Mouse (Mus musculus) limb, embryonic 11.5 days (tissue): ENCODE measurements around the gene Irf8. TPM values are rescaled to one million over a fixed set of nuclear protein-coding genes. Genes with fewer than 3 reads are reported as not detected.

Experiments used
- ATAC-seq: fragments of 200-750 bp; cut with Nextera tagmentation; 2 replicates; pipeline ENCODE4 v1.8.0; 2017; ENCODE audit warnings: low read depth; ENCODE audit not compliant: insufficient number of reproducible peaks, low FRiP score, low TSS enrichment
- DNase-seq: peaks from one replicate; pipeline ENCODE4 v3.0.0-alpha.2; 2015; ENCODE audit warnings: low spot score
- H3K27ac ChIP-seq: fragments of 300-500 bp; sonication (generic); replicated peaks from 2 replicates; pipeline ENCODE4 v1.5.1; 2014; ENCODE audit warnings: low read depth, mild to moderate bottlenecking, low read length
- H3K27me3 ChIP-seq: fragments of 300-500 bp; sonication (generic); 2 replicates; pipeline ENCODE4 v1.6.1; 2014; ENCODE audit warnings: mild to moderate bottlenecking, low read length, mixed read lengths; ENCODE audit not compliant: control insufficient read depth, insufficient read depth
- H3K36me3 ChIP-seq: fragments of 300-500 bp; sonication (generic); 2 replicates; pipeline ENCODE4 v1.6.1; 2014; ENCODE audit warnings: mild to moderate bottlenecking, low read length, moderate library complexity, mixed read lengths; ENCODE audit not compliant: control insufficient read depth, insufficient read depth
- H3K4me1 ChIP-seq: fragments of 300-500 bp; sonication (generic); 2 replicates; pipeline ENCODE4 v1.6.1; 2014; ENCODE audit warnings: low read length, mixed read lengths; ENCODE audit not compliant: control insufficient read depth, insufficient read depth
- H3K4me2 ChIP-seq: fragments of 300-500 bp; sonication (generic); 2 replicates; pipeline ENCODE4 v1.6.1; 2014; ENCODE audit warnings: low read depth, mild to moderate bottlenecking, moderate library complexity; ENCODE audit not compliant: severe bottlenecking
- H3K4me3 ChIP-seq: fragments of 300-500 bp; sonication (generic); 2 replicates; pipeline ENCODE4 v1.5.1; 2014; ENCODE audit warnings: low read depth, low read length
- H3K9ac ChIP-seq: fragments of 300-500 bp; sonication (generic); 2 replicates; pipeline ENCODE4 v1.6.1; 2014; ENCODE audit warnings: mild to moderate bottlenecking, low read length
- H3K9me3 ChIP-seq: fragments of 300-500 bp; sonication (generic); 2 replicates; pipeline ENCODE4 v1.6.1; 2016; ENCODE audit warnings: low read length; ENCODE audit not compliant: control insufficient read depth
- WGBS: fragments of 180-500 bp; shearing (Covaris S2); extraction: QIAGEN DNeasy Blood & Tissue Kit; methylation state at CpG from one replicate; pipeline ENCODE4 v1.1.7; 2014; 5-methylcytosine and 5-hydroxymethylcytosine counted together
- polyA plus RNA-seq: library from polyadenylated mRNA; unstranded; fragments of >200 nt; fragmentation: Nextera tagmentation; extraction: Ambion mirVana; gene quantifications from 2 replicates; pipeline ENCODE4 v1.2.1, GENCODE M21; 2014

Irf8 gene
- polyA plus RNA-seq, 1 experiment from 2014 or later = 2.4 TPM

DNA sequence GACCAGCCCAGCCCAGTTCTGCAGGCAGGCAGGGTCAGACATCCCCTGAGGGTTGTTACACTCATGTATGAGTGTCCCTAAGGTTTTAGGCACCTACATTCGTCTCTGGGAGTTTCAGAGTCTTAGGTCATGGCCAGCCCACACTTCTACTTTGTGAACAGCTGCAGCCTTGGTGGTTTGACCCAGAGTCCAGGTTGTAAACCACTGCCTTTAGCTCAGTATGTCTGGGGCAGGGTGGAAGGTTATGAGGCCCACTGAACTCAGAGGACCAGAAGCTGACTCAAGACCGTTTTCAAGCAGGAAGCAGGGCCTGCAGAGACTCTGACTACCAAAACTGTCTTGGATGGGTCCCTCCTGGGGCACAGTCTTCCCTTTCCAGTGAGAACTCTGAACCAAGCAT lies 4.4 kb downstream of the Irf8 start:
- Histone ChIP-seq H3K36me3 (no peaks in the 10 kb centered on the region), H3K4me2 (no peak overlapping the region), H3K4me1 (peaks cover 5% of the 10 kb centered on the region), H3K9me3 (no peaks in the 10 kb centered on the region), H3K9ac (no peak overlapping the region), H3K27ac (no peak overlapping the region), H3K4me3 (no peak overlapping the region), H3K27me3 (peaks cover 19% of the 10 kb centered on the region)
- 57% methylated on average over 2 of the region's 2 CpGs for WGBS
- ATAC-seq (no peak), DNase-seq (no peak)

DNA sequence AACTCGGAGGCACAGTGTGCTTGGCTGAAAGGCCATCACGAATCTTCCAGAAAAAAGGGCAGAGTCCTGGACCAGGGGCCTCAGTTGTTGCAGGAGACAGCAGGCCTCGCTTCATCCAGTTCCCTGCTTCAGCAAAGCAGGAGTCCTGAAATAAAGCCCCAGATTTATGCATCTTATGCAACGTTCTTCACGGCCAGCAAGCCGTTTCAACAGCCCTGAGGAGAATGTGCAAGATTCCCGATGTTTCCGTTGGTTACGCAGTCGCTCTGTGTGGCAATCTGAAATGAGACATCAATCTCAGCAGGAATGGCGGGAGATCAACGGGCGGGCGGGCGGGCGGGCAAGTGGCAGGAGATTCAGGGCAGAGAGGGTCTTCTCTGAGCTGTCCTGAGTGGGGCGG lies 4.8 kb downstream of the Irf8 start:
- ATAC-seq (no peak), DNase-seq (no peak)
- Histone ChIP-seq H3K36me3 (no peaks in the 10 kb centered on the region), H3K9me3 (no peaks in the 10 kb centered on the region), H3K9ac (no peak overlapping the region), H3K4me2 (no peak overlapping the region), H3K4me3 (no peak overlapping the region), H3K4me1 (peaks cover 2% of the 10 kb centered on the region; the same call in 1 of the 2 replicates), H3K27me3 (peaks cover 15% of the 10 kb centered on the region), H3K27ac (no peak overlapping the region)
- 89% methylated on average over 17 of the region's 17 CpGs for WGBS

DNA sequence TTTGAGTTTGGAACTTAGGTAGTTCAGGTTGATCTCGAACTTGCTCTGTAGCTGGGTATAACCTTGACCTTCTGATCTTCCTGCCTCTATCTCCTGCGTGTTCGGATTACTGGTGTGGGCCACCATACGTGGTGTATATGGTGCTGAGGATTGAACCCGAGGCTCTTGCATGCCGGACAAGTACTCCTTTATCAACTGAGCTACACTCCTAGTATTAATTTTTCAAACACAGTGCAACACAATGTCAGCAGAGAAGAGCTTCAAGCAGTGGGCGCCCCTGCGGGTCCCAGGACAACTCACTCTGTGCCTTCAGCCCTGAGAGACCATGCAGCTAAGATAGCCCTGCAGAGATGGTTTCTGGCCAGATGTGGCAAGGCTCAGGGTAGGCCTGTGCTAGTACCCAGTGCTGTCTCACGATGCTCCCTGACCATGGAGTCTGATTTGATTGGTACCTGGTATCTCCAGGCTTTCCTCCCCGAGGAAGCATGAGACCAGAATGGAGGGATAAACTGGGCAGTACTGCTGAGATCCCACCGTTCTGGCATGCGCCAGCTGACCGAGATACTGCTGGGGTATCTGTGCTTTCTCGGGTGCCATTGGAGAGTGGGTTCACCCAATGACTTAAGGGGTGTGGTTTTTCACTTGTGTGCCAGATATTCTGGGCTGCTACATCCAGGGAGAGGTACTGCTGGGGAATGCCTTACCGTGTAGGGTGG lies 5.8 kb downstream of the Irf8 start:
- Histone ChIP-seq H3K27ac (no peak overlapping the region), H3K9ac (no peak overlapping the region), H3K4me3 (no peak overlapping the region), H3K4me1 (peaks cover 2% of the 10 kb centered on the region; the same call in 1 of the 2 replicates), H3K27me3 (peaks cover 11% of the 10 kb centered on the region), H3K4me2 (no peak overlapping the region), H3K36me3 (no peaks in the 10 kb centered on the region), H3K9me3 (no peaks in the 10 kb centered on the region)
- ATAC-seq = no peak
- WGBS = 91% methylated on average over 15 of the region's 15 CpGs
- no peak for DNase-seq

DNA sequence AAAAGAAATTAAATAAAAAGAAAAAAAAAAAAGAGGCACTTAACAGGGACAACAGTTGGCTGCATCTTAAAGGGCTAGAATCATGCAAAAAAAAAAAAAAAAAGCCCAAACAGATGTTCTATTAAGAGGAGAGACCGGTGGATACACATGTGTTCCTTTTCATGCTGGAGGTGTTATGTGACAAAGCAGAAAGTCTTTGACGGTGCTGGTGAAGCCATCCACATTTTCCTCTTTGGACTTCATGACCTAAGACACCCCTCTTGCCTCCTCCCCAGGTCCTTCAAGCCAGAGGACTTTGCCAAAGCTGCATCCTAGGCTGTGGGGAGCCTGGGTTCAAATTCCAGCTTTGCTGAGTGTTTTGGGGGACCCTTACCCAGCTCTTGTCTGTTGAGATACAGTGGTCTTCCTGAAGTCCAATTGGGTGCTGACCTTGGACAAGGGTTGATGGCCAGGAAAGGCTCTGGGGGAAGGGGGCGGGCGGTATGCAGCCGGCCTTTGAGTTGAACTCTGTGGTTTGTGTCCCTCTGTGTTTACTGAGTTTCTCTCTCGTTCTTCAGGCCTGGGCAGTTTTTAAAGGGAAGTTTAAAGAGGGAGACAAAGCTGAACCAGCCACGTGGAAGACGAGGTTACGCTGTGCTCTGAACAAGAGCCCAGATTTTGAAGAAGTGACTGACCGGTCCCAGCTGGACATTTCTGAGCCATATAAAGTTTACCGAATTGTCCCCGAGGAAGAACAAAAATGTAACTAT lies 7.2 kb downstream of the Irf8 start:
- Histone ChIP-seq H3K27me3 (peaks cover 2% of the 10 kb centered on the region; the same call in 1 of the 2 replicates), H3K4me1 (peaks cover 2% of the 10 kb centered on the region; the same call in 1 of the 2 replicates), H3K27ac (no peak overlapping the region), H3K4me3 (no peak overlapping the region), H3K4me2 (no peak overlapping the region), H3K36me3 (no peaks in the 10 kb centered on the region), H3K9ac (no peak overlapping the region), H3K9me3 (no peaks in the 10 kb centered on the region)
- no peak for DNase-seq
- no peak for ATAC-seq
- WGBS = 73% methylated on average over 12 of the region's 12 CpGs

DNA sequence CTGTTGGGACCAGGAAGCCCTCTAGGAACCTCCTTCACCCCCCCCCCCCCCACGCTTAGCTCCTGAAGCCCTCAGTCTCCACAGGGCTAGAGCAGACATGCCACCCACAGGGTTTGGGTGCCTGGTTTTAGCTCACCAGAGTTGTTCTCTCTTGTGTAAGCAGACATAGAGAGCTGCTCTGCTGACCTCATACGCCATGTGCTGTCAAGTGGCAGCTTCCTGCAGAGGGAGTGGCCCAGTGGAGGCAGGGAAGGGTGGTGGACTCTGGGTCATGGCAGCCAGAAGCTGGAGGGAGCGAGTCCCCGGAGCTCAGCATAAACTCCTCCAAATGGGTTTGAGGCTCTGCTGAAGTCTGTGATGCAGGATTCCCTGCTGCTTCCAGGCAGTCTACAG lies 7.7 kb downstream of the Irf8 start:
- Histone ChIP-seq H3K27me3 (no peaks in the 10 kb centered on the region), H3K4me1 (peaks cover 2% of the 10 kb centered on the region; the same call in 1 of the 2 replicates), H3K9ac (no peak overlapping the region), H3K4me2 (no peak overlapping the region), H3K4me3 (no peak overlapping the region), H3K36me3 (no peaks in the 10 kb centered on the region), H3K9me3 (no peaks in the 10 kb centered on the region), H3K27ac (no peak overlapping the region)
- no peak for DNase-seq
- no peak for ATAC-seq
- WGBS = 77% methylated on average over 4 of the region's 4 CpGs

DNA sequence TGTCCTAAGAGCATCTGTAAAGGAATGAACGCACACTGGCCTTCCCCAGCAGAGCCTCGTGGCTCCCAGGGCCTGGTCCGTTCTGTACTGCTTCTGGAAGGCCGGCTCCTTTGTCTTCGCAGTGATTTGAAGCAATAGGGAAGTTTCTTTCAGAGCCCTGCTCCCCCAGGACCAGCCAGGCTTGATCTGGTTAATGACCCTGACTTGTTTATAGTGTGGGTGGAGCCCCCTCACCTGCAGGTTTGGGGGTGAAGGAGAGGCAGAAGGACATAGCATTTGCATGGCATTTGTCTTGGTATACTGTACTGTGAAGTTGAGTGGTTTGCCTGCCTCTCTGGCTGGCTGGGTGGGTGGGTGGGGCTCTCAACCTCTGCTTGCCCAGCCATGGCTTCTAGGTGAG lies 8.3 kb downstream of the Irf8 start:
- Histone ChIP-seq H3K4me2 (no peak overlapping the region), H3K4me3 (no peak overlapping the region), H3K9ac (no peak overlapping the region), H3K9me3 (no peaks in the 10 kb centered on the region), H3K27ac (no peak overlapping the region), H3K4me1 (peaks cover 2% of the 10 kb centered on the region; the same call in 1 of the 2 replicates), H3K36me3 (no peaks in the 10 kb centered on the region), H3K27me3 (no peaks in the 10 kb centered on the region)
- no peak for ATAC-seq
- DNase-seq = no peak
- 64% methylated on average over 5 of the region's 5 CpGs for WGBS

DNA sequence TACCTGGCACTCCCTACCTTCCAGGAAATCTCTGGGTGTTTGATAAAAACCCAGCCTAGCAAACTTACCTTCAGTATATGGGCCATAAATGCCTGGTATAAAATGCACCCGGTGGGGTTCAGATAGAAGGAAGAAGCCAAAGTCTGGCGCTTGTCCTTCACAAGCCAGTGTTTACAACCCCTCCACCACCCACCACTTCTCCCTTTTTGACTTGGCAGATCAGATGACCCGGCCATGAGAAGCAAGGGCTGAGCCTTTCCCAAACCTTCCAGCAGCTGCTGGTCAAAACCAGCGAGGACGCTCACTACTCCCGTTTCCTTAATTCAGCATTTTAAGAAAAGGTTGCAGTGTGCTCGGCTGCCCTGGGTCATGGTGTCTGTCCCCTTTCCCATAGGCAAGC lies 9.1 kb downstream of the Irf8 start:
- Histone ChIP-seq H3K9me3 (no peaks in the 10 kb centered on the region), H3K36me3 (no peaks in the 10 kb centered on the region), H3K27ac (no peak overlapping the region), H3K27me3 (no peaks in the 10 kb centered on the region), H3K4me2 (no peak overlapping the region), H3K9ac (no peak overlapping the region), H3K4me1 (peaks cover 2% of the 10 kb centered on the region; the same call in 1 of the 2 replicates), H3K4me3 (no peak overlapping the region)
- DNase-seq (no peak), ATAC-seq (no peak)
- WGBS = 63% methylated on average over 7 of the region's 7 CpGs

DNA sequence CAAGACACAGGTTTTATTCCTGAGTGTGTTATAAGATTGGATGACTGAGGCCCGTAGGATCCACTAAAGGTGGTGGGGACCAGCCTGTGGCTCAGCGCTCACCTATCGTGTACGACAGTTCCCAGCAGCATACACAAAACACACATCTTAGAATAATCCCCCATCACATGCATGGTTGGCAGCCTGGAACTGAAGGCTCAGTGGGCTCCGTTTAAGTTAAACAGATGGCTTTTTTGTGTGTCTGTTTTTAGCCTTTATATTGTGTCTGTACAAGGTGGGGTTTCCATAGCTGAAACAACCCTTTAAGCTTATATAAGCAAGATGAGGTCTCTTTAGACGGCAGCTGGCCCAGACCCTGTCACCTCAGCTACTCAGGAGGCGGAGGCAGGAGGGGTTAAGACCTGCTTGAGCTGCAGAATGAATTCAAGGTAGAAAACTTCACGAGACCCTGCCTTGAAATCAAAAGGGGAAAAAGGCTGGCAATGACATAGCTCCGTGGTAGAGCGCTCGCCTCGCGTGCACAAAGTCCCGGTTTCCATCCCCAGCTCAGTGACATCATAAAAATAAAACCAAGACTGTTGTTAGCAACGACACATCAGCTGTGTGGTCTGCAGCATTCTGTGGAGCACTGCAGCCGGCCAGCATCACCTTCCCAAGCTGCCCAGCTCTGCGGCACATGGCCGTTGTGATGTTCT lies 10.0 kb downstream of the Irf8 start:
- H3K36me3 ChIP-seq = no peaks in the 10 kb centered on the region
- H3K27ac ChIP-seq = no peak overlapping the region
- WGBS = 76% methylated on average over 18 of the region's 18 CpGs

More for the DNA sequence above, 10.0 kb downstream of the Irf8 start:
- ATAC-seq = no peak
- H3K9ac ChIP-seq = no peak overlapping the region
- no peaks in the 10 kb centered on the region for H3K9me3 ChIP-seq
- DNase-seq = no peak
- H3K27me3 ChIP-seq = no peaks in the 10 kb centered on the region
- no peak overlapping the region for H3K4me2 ChIP-seq
- H3K4me1 ChIP-seq = peaks cover 2% of the 10 kb centered on the region; the same call in 1 of the 2 replicates
- no peak overlapping the region for H3K4me3 ChIP-seq
